Mouse (Mus musculus) lung, postnatal 0 days (tissue): Measurements from ENCODE around the gene Vax1.

Source experiments
- CTCF ChIP-seq: IDR thresholded peaks from 2 replicates; pipeline ENCODE4 v1.5.1; 2016; ENCODE audit warnings: antibody characterized with exemption, mild to moderate bottlenecking
- EP300 ChIP-seq: IDR thresholded peaks from 2 replicates; pipeline ENCODE4 v1.6.1; 2016; ENCODE audit warnings: antibody characterized with exemption, mild to moderate bottlenecking, control low read depth

DNA sequence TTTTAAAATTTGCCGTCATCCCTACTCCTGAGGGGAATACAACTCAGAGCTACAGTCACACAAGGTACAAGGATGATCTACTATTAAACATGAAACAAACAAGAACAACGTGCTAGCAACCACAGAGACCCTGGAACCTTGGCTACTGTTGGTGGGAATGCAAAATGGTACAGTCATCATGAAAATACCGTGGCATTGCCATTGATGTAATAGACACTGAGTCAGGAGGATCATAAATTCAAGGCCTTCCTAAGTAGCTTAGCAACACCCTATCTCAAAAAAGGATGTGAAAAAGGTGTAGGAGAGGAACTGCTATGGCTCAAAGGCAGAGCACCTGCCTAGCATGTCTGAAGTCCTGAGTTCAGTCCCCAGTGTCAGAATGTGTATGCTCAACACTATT lies 42.4 kb downstream of the Vax1 start:
- TF ChIP-seq EP300 (no peak), CTCF (no peak)
